Mouse (Mus musculus) layer of hippocampus, postnatal 14 days (tissue): ENCODE data around the gene Il11ra1. TPM values are rescaled to one million over a fixed set of nuclear protein-coding genes. Genes with fewer than 3 reads are reported as not detected.
"Not testable (repeated sequence)": the region's sequence is repeated elsewhere in the genome, so short reads cannot be mapped to it uniquely, and the experiment has no call there.

Experiments used
- DNase-seq, 2 experiments: peaks; one replicate each; pipeline ENCODE4 v3.0.0; 2021 to 2022; ENCODE audit warnings: low spot score in 2 of 2, mixed read lengths in 1 of 2
- total RNA-seq, 2 experiments: library from RNA; stranded (reverse); gene quantifications; 2 replicates each; pipeline ENCODE4 v1.2.3; 2021

Gene Il11ra1
- total RNA-seq, 2 experiments from 2014 or later = 26.8 to 29.2 TPM

DNA sequence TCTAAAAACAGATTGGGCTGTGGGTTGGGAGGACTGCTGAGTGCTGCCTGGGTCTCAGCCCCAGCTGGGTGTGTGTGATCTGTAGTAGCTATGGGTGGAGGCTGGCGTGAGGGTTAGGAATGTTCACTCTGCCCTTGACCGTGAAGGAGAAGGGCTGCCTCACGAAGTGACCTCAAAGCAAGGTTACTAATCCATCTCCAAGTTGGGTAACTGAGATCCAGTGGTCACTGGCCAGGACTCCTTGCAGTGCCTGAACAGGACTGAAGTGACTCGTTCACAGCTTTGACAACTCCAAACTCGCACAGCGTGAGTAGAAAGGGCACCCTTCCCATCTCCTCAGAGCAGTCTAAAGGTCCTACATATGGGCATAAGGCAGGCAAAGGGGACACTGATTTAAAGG is 20.9 kb upstream of the Il11ra1 start:
- DNase-seq = no peak

DNA sequence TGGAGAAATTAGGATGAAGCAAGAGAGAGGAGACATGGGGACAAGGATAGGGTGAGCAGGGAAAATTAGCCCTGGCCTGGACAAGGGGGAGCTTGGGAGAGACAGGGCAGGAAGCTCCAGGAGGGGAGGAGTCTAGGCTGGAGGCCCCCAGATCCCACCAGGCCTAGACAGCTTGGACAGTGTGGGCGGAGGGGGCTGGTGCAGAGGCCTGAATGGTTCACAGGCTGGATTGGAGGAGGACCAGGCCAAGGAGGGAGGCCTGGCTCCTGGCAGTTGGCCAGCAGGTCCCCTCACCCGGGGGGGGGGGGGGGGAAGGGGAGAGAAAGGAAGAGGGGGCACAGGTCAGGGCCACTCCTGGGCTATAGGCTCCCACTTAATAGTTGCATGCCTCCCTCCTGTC is 20.5 kb upstream of the Il11ra1 start:
- no peak for DNase-seq

DNA sequence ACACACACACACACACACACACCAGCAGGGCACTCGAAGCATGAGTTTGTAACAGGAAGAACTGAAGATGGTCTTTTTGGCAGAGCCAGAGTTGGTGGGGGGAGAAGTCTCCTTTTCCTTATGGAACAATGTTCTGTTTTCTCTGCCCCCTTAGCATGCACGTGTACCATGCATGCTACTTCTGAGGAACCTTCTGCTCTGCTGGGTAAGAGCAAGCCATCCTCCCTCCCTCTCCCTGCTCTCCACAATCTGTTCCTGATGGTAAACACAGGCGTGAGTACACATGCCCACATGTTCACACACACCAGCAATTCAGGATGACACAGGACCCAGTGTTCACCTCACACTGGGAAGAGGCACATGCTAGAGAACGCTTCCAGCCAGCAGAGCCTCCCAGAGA is 18.6 kb upstream of the Il11ra1 start:
- no peak for DNase-seq

DNA sequence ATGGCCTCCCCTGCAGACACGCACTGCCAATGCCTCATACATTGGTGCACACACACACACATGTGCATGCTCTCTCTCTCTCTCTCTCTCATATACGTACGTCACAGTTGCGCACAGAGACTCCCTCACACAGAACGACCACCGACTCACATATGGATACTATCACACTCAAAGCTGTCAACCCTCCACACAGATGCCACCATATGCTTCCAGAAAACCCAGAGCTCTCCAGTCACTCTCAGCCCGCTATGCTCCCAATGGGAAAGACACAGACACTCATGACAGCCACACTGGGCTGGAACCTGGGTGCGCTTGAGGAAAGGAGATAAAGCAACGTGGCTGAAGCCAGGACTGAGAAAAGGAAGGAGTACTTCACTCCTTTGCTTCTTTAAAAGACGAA is 17.8 kb upstream of the Il11ra1 start:
- no peak for DNase-seq

DNA sequence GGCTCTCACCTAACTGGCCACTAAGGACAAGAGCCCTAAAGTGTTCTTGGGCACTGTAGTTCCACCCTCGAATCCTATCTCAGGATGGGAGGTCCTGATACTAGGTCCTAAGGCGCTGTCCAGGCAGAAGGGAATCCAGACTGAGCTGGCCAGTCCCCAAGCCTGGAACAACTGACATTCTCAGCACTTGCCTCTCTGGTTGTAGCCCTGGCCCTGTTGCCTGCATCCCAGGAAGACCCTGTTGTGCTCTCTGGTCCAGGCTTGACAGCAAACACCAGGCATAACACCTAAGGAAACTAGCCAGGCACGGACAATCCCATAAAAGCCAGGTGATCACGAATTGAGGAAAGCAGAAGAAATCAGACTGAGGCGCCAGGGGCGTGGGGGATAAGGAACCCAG is 17.0 kb upstream of the Il11ra1 start:
- no peak for DNase-seq

DNA sequence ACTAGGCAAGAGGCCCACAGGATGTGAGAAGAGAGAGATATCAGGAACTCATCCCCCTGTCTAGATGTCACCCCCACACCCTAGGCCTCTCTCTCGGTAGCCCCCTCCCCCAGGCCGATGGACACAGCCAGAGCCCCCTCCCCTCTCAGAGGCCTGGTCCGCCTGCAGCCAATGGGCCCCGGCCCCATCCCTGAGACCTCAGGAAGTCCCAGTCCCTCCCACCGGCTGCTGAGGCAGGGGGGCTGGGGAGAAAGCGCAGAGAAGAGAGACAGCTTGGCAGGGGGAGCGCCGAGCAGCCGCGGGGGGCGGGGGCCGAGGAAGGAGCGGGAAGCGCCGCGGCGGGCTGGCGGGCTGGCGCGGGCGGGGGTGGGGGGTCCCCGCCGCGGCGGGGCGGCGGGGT is 16.5 kb upstream of the Il11ra1 start:
- DNase-seq = not testable (repeated sequence)

DNA sequence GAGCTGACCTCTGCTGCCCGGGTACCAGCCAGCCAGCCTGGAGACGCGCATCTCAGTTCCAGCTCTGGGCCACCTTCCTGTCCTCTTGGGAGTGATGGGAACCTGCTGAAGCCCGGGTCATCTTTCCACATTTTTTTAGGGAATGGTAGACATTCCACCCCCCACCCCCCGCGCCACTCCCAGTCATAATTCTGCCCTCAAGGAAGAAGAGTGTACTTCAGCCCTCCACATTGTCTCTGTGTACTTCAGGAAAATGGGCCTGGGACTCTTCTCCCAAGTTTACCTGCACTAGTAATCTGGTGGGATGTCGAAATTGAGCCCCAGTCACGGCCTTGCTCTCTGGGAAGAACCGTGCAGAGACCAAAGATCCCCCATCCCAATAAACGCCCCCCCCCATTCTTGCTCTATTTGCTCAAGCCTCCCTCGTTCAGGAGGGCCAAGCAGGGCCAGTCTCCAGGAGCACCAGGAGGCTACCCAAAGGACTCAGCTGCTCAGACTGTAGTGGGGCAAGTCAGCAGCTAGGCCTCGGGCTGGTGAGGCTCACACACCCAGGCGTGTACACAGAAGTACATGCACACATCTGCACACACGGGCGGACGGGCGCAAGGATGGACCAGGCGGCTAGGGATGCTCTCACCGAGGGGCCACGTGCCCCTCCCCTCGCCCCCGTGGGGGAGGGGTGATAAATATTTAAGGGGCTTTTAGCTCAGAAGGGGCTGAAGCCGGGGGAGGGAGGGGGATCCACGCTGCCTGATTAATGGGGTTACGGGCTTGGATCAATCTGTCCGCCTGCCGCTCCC is 15.5 kb upstream of the Il11ra1 start:
- DNase-seq = not testable (repeated sequence)

DNA sequence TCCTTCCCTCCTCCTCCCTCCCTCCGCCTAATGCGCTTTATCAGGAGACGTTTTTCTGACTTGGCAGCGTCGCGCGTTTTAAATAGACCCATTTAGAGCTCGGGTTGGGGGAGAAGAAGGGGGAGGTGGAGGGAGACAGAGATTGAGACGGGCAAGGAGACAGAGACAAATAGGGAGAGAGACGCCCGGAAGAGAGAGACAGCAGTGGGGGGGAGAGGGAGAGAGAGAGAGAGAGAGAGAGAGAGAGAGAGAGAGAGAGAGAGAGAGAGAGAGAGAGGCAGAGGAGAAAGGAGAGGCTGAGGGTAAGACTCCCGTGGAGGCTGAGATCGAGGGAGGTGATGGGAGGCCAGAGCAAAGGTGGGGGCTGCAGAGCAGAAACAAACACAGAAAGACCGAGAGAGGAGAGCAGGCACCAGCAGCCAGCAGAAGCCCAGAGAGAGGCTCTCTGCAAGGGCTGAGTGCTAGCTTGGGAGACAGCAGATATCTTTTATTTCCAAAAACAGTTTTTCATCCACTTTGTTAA is 14.8 kb upstream of the Il11ra1 start:
- DNase-seq = not testable (repeated sequence)

DNA sequence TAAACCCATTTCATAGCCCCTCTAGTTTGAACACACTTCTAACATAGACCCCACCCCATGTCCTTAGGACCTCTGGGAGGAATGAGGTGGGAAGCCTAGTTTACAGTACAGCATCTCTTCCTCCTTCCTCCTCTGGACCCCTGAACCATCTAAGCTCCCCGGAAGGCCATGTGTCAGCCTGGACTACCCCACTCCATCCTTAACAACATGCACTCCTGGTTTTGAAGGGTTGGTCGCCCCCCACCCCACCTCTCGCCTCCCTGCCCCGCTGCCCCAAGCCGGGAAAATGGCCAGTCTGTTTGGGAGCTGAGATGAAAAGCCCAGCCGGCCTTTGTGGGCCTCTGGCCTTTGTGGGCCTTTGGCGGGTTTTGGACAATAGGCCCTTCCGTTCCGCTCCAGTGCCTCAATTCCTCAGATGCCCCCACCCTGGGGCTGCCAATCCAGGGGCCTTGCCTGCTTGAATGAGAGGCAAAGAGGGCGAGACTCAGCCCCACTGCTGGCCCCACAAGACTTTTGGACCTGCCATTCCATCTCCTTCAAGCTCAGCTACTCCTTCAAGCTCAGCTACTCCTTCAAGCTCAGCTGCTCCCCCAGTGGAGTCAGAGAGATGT is 13.8 kb upstream of the Il11ra1 start:
- DNase-seq = not testable (repeated sequence)

DNA sequence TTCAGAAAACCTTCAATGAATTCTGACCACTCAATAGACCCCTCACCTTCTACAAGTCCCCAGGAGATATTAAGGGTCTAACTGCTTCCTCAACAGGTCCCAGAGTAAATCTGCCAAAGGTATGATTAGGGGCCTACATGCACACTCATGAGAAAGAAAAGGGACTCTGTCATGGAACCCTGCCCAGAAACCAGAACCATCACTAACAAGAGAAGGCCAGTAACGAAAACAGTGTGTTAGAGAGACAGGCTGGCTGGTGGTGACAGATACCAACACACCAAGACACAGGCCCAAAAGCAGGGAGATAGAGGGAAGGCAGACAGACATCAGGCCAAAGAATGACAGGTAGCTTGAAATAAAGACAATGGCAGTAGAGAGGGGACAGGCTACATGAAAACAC is 11.2 kb upstream of the Il11ra1 start:
- DNase-seq = not testable (repeated sequence)

DNA sequence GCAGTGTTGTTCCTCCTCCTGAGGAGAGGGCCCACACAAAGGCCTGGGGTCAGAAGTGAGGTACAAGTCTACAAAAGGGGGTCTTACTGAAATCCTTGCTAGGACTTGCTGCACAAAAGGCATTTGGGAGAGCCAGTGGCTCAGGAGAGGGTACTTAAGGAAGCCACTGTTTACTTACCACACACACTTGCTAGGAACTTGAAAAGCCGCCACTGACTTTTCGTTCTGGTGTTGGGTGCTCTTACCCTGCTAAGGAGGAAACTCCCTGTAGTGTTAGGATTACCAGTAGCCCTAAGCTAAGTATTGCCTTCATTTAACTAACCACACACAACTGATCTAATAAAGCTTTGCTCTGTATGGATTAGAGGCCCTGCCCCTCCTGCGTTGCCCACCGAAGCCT is 9.8 kb upstream of the Il11ra1 start:
- DNase-seq = not testable (repeated sequence)

DNA sequence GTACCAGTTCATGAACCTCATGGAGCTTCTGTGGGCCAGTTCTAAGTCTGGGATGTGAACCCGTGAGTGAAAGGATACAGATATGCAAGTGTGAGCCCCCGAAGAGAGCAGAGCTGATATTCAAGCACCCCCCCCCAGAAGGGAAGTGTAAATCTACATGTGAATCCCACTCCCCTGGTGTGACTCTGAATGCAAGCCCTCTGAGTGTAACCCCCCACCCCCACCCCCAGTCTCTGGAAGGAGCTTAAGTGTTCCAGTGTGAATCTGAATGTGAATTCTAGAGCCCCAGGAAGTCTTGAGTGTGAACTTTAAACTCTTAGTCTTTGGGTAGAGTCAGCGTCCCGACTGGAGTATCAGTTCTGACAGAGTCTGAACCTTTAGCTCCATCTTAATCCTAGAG is 6.3 kb upstream of the Il11ra1 start:
- DNase-seq = not testable (repeated sequence)

DNA sequence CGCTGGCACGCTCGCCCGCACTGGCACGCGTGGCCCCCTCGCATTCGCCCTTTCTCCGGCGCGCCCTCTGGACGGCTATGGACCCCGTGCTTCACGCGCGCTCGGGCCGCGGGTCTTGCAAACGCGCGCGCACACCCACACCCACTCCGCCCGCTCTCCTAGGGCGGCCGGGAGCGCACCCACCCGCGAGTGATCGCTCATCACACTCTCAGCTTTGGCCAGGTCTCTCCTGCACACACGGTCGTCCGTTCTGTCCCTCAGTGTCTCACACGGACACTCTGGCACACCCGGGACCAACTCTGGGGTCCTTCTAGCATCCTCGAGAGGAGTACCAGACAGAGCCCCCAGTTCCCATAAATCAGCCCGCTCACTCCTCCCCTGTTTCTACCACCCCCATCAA is 4.0 kb upstream of the Il11ra1 start:
- DNase-seq = not testable (repeated sequence)

DNA sequence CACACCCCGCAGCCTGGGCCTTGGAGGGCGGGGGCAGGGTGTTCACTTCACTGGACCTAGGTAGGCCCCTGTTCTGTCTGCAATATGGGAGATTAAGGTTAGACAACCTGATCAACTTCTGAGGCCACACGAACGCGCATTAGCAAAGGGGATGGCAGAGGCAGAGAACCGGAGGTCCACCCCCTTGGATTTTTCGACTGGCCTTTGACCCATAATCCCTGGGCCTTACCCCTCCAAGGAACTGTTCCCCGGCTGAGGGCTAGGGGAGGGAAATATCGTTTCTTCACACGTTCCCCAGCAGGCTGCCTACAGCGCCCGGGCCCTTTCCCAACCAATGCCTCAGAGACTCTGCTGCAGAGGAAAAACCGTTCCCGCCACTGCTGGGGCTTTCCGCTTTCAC is 3.3 kb upstream of the Il11ra1 start:
- DNase-seq = not testable (repeated sequence)

DNA sequence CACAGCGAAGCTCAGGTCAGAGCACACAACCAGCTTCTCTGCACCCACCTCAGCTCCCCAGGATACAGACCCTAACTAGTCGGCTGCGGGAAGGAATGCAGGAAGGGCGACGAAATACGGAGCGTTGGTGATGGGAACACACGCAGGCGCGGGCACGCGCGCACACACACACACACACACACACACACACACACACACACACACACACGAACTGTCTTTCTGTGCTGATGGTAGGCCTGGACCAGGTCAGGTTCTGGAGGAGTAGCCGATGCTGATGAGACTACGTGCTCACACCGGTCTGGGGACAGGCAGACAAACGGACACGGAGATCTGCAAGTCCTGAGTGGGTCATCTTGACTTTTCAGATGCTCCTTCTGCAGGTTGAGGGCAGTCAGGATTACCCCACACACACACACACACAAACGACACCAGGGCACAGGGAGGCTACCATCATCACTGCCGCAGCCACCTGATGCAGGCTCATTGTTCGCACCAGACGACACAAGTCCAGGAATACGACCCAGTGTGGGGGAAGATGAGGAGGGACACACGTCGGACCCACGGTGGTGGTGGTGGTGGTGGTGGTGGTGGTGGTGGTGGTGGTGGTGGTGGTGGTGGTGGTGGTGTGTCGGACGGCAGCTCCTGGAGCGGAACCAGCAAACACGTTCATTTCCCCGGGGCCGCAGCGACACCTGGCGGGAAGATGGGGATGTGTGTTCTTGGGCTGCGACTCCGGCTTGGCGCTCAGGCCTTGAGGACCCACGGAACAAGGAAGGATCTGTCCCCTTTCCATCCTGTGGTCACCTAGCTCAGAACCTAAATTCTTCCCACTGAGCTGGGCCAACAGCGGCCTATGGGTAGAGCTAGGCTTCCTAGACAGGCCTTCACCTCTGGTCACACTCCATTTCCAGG is 2.6 kb upstream of the Il11ra1 start, which contains the start of gene Cntfr:
Gene Cntfr (minus strand): TSS at position 160 of the 912 bp plus-strand sequence.
- peak; percentile 86 to 89 for DNase-seq

DNA sequence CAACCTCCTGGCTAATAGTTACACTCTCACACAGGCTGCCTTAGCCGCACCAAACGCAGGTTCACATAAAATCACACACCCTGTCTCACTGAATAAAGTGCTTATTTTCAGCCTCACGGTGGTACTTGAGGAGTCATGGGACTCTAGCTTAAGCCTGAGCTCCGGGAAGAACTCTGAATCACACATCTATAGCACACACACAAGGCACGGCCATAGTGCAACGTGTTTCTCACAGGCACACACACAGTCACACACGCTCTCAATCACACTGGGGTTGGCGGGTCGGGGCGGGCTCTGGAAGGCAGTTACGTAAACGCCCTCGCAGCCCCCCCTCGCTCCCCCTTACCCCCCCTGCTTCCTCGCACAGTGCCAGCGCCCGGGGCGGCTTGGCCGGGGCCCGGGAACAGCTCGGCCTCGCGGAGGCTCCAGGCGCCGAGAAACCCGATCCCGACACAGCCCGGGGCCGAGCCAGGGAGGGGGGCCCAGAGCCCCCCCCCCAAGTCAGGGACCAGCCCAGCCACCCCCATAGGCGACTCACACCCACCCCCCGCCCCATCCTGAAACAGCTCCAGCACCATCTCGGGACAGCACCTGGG is 1.3 kb upstream of the Il11ra1 start:
- DNase-seq = not testable (repeated sequence)

DNA sequence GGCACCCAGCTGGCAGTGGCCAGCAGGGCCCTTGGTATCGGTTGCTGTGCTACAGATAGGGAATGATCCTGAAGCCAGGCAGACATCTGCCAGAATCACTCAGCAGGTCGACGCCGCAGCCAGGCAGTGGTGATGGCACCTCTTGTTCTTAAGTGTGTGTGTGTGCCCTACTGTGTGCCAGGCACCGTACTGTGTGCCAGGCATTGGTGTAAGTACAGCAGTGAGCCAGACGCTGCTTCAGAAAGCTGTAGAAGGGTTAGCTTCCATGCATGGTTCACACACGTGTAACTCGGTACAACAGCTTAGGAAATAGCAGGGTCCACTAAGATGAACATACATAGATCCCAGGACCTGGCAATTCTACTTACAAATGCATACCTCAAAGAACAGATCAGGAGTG is 435 bp downstream of the Il11ra1 start:
- not testable (repeated sequence) for DNase-seq

DNA sequence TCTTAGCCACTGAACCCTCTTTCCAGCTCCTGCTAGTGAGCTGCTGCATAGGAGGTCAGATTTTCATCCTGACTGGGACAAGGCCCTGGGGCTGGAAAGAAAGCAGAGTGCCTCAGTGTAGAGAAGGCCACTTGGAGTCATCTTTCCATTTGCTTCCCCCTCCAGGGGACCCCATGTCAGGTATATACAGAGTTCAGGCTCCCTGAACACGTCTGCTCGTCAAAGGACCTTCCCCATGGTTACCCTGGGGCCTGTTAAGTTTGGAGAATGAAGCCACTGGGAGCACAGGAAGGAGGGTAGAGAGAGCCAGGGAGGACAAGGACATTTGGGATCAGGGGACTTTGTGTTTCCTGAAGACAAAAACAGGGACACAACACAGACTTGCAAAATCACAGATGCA is 2.4 kb downstream of the Il11ra1 start:
- DNase-seq = not testable (repeated sequence)

DNA sequence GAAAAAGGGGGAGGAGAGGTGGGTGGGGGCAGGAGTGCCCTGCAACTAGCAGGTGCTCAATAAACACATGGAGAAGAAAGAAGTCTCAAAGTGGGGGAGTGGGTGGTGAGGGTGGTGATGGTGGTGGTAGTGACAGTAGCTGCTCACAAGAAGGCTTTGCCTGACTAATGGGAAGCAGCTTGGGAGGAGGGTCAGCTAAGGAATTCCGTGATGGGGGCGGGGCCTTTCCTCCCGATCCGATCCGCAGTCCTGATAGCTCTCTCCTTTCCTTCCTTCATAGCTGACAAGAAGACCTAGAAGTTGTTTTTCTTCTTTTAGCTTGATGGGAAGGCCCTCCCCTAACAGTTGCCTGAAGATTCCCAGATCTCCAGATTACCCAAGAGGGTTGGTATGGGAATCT is 4.9 kb downstream of the Il11ra1 start:
- no peak for DNase-seq

DNA sequence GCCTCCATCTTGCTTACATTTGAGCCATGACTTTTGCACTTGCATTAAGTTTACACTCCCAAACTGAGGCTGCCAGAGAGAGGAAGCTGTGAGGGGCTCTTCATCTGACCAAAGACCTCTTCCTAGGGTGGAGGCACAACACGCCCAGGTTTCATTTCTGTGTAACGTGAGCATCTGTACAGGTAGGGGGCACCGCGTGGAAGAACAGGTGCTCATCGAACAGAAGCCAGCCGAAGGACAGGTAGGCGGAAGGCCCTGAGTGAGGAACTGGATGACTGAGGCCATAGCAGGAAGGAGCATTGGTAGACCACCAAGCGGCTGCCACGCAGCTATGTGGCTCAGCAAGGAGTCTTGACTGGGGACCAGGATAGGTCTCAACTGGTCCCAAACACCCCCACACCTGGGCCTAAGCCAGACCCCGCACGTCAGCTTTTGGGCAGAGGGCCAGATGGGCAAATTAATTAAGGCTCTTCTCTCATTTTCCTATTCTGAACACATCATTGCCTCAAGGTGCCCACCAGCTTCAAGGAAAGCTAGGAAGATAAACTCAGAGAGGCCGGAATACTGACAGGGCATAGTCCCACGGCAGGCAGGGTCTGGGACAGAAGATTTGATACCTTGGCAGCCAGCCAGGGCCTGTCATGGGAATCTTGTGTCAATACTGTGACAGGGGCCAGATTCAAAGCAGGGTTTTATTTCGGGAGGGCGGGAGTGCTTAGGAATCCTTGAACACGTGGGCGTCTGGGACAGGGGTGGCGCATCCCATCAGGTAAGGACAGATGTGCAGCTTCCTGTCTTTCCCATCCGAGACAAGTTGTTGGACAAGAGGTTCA is 6.3 kb downstream of the Il11ra1 start:
- DNase-seq = no peak
